Mouse (Mus musculus): ENCODE data around the gene Sct.
"Not testable (repeated sequence)": the region's sequence is repeated elsewhere in the genome, so short reads cannot be mapped to it uniquely, and the experiment has no call there.

Gene Sct

DNA sequence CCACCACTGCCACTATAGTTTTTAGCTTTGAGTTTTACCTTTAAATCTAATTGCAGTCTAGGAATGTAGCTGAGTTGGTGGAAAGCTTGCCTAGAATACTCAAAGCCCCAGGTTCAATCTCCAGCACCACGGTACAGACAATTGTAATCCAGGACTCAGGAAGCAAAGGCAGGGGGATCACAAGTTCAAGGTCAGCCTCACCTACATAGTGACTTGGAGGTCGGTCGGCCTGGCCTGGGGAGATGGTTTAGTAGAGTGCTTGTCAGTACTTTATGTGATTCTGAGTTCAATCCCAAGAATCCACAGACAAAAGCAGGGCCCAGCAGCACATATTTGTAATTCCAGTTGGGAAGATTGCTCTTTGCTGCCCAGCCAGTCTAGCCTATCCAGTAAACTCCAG lies 9.1 kb upstream of the Sct start:
- DNase-seq, result no peak

DNA sequence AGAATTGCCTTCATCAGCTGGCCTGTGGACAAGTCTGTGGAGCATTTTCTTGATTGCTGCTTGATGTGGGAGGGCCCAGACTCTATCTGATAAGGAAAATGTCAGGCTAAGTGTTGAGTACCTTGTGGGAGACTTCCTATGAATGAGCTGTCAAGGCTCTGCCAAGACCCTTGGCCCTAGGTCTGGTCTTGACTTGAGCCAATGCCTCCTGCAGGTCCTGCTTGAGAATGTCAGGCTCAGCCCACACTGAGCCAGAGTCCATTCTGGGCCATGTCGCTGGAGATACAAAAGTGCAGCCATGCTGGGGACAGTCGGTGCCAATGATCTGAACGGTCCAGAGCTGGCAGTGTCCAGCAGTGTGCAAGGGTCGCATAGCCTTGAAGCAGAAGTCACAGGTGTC lies 3.8 kb upstream of the Sct start:
- DNase-seq, result no peak

DNA sequence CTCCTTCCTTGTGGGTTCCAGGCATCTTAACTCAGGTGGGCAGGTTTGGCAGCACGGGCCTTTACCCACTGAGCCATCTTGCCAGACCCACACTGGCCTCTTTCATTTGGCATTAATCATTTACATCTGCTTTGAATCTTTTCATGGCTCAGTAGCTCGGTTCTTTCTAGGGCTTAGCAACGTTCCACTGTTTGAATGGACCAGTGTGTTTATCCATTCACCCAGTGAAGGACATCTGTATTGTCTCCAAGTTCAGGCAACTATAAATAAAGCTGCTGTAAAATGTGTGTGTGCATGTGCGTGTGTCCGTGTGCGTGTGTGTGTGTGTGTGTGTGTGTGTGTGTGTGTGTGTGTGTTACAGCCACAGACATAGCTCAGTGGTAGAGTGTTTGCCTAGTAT lies 2.5 kb upstream of the Sct start:
- DNase-seq, result no peak

GRCm38 (mm10) chr7:141277701-141278678 lies 943 bp downstream of the Sct start:
- no peak for DNase-seq

- DNase-seq, result no peak
These were observed 2.4 kb downstream of the Sct start, which contains the start of gene Cdhr5 for GRCm38 (mm10) chr7:141276546-141276945. Gene Cdhr5 (minus strand): TSS chr7:141276786.

DNA sequence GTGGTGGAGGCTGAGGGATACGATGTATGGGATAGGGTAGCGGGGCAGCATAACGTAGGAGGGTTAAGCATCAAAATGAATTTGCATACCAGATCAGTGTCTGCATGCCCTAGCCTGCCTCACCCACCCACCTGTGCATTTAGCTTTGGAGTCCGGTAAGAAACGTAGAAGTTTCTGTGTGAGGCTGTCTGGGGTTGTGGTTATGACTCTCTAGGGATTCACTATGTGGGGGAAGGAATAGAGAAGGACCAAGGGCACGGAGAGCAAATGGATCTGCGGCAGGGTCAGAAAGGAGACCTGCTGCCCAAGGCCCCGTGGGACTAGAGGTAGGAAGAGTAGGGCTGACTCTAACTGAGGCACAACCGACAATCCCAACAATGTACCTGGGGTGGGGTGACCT lies 3.6 kb downstream of the Sct start:
- DNase-seq, result no peak

- DNase-seq, result no peak
These were observed 8.3 kb downstream of the Sct start for GRCm38 (mm10) chr7:141270631-141271030.

- no peak for DNase-seq
These were observed 9.7 kb downstream of the Sct start for GRCm38 (mm10) chr7:141269273-141269545.

DNA sequence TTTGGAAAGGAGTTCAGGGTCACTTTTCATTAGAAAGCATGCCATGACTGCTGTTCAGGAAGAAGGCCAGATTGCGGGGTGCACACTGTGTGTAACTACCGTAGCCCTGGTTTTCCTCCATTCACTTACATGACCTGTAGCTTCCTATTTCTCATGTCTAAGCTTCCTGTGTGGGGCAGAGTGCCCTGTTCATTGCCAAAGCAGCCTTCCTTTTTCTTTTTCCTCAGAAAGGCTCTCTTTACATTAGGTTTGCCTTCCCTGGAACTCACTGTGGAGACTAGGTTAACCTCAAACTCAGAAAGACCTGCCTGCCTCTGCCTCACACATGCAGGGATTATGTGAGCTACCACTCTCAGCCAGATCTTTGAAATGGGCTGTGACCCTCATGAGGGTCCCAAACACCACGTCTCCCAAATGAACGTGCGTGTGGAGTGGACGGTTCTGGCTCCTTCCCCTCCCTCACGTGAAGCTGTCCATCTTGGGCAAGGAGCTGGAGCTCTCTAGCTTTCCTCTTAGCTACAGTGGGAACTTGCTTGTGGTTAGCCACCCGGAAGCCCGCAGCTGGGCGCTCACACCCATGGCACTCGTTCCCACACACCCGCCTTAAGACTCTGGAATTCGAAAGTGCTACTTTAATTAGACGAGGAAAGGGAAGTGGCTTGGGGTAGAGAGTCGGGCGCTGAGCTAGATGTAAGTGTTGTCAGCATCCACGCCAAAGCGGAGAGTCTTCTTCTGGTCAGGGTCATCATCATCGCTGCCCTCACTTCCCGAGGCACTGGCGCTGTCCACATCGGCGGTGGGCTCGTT lies 10.3 kb downstream of the Sct start:
- DNase-seq, result no peak

GRCm38 (mm10) chr7:141265739-141266561 lies 13.0 kb downstream of the Sct start, which contains the start of gene Irf7:
Gene Irf7 (minus strand): TSS chr7:141266481.
- DNase-seq, result peak; percentile 41

- no peak for DNase-seq
These were observed 13.6 kb downstream of the Sct start for GRCm38 (mm10) chr7:141265411-141265738.

DNA sequence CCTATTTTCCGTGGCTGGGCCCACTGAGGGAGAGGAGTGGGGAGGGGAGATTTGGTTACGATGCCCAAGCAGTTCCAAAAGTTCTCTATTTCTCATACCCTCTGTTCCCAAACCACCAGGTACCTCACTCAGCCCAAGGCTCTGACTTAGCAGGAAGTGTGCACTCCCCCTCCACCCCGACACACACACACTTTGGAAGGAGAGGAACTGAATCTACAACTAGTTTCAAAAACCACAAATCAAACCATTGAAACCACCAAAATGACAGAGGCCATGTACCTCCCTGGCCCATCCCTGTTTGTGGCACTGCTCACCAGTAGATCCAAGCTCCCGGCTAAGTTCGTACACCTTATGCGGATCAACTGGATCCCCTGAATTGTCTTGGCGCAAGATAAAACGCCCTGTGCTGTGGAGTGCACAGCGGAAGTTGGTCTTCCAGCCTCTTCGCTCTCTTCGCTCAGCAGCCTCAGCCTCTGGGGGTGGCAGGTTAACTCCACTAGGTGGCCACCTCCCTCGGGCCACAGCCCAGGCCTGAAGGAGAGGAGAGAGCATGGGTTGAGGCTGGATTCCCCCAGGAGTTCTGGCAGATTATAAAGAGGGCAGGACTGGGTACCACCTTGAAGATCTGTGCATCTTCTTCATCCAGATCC lies 14.0 kb downstream of the Sct start:
- no peak for DNase-seq

GRCm38 (mm10) chr7:141264041-141264700 lies 14.8 kb downstream of the Sct start:
- no peak for DNase-seq

DNA sequence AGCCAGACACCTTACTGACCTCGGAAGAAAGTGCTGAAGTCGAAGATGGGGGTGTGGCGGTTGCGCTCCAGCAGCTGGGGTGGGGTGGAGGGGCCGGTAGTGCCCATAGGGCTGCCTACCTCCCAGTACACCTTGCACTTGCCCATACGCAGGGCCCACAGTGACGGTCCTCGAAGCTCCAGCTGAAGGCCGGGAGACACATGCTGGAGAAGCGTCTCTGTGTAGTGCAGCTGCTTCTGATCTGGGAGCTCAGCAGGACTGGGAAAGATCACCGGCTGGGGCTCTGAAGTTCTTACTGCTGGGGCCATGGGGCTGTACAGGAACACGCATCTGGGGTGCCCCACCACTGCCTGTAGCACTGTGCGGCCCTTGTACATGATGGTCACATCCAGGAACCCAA lies 15.3 kb downstream of the Sct start:
- DNase-seq, result no peak

- DNase-seq, result no peak
These were observed 17.5 kb downstream of the Sct start for GRCm38 (mm10) chr7:141261480-141261879.

DNA sequence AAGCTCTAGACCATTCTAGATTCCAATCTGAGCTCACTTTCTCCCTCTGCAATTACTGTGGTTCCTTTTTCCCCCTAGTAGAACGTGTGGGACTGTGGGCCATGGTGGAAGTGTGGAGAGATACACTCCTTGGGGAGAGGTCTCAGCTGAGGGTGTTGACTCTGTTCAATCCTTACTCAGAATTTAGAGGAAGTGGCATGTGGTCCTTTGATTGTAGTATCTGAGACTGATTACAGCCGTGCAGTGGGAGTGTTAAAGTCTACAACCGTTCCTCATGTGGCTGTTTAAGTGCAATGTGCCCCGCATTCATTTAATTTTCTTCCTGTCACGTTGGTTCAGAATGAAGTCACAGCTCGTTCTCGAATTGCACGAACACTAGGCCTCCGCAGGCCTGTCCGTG lies 22.8 kb downstream of the Sct start:
- no peak for DNase-seq

GRCm38 (mm10) chr7:141250486-141250885 lies 28.4 kb downstream of the Sct start:
- not testable (repeated sequence) for DNase-seq

GRCm38 (mm10) chr7:141231551-141231950 lies 47.4 kb downstream of the Sct start:
- no peak for DNase-seq

DNA sequence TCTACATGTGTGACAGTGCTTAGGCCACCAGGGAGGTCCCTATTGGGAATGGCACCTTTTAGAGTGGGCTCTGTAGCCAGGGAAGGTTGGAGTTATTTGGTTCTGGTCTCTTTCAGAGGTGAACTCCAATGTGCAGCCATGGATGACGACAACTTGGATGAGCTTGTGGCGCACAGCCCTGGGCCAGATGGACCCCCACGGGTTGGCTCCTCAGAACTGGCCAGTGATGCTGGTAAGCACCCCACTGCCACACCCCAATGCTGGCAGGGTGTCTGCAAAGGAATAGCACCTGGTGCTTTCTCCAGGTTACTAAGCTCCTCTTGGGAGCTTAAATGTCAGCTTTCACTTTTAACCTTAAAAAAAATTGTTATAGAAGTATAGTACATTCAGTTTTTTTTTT lies 47.8 kb downstream of the Sct start:
- DNase-seq, result peak; percentile 47

DNA sequence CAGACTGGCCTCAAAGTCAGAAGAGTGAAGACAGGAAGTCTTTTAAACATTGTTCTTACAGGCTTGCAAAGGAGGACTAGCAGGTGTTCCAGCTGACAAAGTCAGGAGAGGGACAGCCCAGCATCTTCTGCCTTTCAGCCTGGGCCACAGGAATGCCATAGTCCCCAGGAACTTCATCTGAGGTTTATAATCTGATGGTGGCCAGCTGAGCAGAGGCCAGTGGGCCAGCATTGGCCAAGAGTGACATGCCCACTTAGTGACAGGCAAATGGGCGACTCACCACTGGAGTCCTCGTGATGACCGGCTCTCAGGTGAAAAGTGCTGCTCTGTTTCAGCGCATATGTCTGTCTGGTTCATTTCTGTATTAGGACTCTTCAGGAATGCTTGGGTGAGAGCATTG lies 48.4 kb downstream of the Sct start:
- DNase-seq, result no peak

DNA sequence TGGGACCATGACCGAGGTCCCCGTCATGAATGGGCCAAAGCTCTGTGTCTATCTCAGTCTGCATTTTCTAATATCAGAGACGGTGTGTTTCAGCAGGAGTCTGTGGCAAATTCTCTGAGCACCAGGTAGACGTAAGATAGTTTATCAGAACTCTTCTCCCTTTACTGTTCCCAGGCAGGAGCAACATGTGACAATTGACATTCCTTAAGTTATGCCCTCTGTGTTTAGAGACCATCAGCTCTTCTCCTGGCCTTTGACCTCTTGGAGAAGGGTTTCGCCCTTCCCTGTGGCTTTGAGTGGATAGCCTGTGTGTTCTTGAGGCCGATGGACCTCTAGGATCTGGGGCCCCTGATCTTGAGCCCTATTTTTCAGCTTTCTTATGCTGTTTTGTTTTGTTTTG lies 49.2 kb downstream of the Sct start:
- DNase-seq, result peak; percentile 15
